Mouse (Mus musculus) heart, embryonic 11.5 days (tissue): Measurements from ENCODE around the gene Plek. TPM values are rescaled to one million over a fixed set of nuclear protein-coding genes. Genes with fewer than 3 reads are reported as not detected.
"Not testable (repeated sequence)": the region's sequence is repeated elsewhere in the genome, so short reads cannot be mapped to it uniquely, and the experiment has no call there.

Experiments used
- ATAC-seq: fragments of 200-750 bp; cut with Nextera tagmentation; replicated peaks from 2 replicates; pipeline ENCODE4 v1.8.0; 2017; ENCODE audit warnings: moderate library complexity; ENCODE audit not compliant: insufficient number of reproducible peaks, low FRiP score, low TSS enrichment
- H3K27ac ChIP-seq: fragments of 300-500 bp; sonication (generic); 2 replicates; pipeline ENCODE4 v1.5.1; 2014; ENCODE audit warnings: mild to moderate bottlenecking, low read depth, low read length
- H3K27me3 ChIP-seq: fragments of 300-500 bp; sonication (generic); 2 replicates; pipeline ENCODE4 v1.6.1; 2014; ENCODE audit warnings: mild to moderate bottlenecking, low read length, mixed read lengths; ENCODE audit not compliant: control insufficient read depth, insufficient read depth
- H3K36me3 ChIP-seq: fragments of 300-500 bp; sonication (generic); 2 replicates; pipeline ENCODE4 v1.6.1; 2014; ENCODE audit warnings: mild to moderate bottlenecking, low read length, moderate library complexity, mixed read lengths; ENCODE audit not compliant: control insufficient read depth, insufficient read depth
- H3K4me1 ChIP-seq: fragments of 300-500 bp; sonication (generic); 2 replicates; pipeline ENCODE4 v1.6.1; 2014; ENCODE audit warnings: low read length; ENCODE audit not compliant: control insufficient read depth, insufficient read depth
- H3K4me2 ChIP-seq: fragments of 300-500 bp; sonication (generic); 2 replicates; pipeline ENCODE4 v1.6.1; 2014; ENCODE audit warnings: mild to moderate bottlenecking, moderate library complexity
- H3K4me3 ChIP-seq: fragments of 300-500 bp; sonication (generic); 2 replicates; pipeline ENCODE4 v1.5.1; 2014; ENCODE audit warnings: low read depth, low read length
- H3K9ac ChIP-seq: fragments of 300-500 bp; sonication (generic); 2 replicates; pipeline ENCODE4 v1.6.1; 2014; ENCODE audit warnings: mild to moderate bottlenecking, low read depth, low read length, moderate library complexity
- H3K9me3 ChIP-seq: fragments of 300-500 bp; sonication (generic); replicated peaks from 2 replicates; pipeline ENCODE4 v1.6.1; 2016; ENCODE audit warnings: low read length; ENCODE audit not compliant: control insufficient read depth
- WGBS: fragments of 180-500 bp; shearing (Covaris S2); extraction: QIAGEN DNeasy Blood & Tissue Kit; methylation state at CpG from one replicate; pipeline ENCODE4 v1.1.7; 2014; ENCODE audit not compliant: insufficient replicate concordance; 5-methylcytosine and 5-hydroxymethylcytosine counted together
- polyA plus RNA-seq: library from polyadenylated mRNA; unstranded; fragments of >200 nt; fragmentation: Nextera tagmentation; extraction: Ambion mirVana; gene quantifications from 2 replicates; pipeline ENCODE4 v1.2.1, GENCODE M21; 2014

Gene Plek
- 8.3 and 10.5 TPM in 2 replicates for polyA plus RNA-seq

DNA sequence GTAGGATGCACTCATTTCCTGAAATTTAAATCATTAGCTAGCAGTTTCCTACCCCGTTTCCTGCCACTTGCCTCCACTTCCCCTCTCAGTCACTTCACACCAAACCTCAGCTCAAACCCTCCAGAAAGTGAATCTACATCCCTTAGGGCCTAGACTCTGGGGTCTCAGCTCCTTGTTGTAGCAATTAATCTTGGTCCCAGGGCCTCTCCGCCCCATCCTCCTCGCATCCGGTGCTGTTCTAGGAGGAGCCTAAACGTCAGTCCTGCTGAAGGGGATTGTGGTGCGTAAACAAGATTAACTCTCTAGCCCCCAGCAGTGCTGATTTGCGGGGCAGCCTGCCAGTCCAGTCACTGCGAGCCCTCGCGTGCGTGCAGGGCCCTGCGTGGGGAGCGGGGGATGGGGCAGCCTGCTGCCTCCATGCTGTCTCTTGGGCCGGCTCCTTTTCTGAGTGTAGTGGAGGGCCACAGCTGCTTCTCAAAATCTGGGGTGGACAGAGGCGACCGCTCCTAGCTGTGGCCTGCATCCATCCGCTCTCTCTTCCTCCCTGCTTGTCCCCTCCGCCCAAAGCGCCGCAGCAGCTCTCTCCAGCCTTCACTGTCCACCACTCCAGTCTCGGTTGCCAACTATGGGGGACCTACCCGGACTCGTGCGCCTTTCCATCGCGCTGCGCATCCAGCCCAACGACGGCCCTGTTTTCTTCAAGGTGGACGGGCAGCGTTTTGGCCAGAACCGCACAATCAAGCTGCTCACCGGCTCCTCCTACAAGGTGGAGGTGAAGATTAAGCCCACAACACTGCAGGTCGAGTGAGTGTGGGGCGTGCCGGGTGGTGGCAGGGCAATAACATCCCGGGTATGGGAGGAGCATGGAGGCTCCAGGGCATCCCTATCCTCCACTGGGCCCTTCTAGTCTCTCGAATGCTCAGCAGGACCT is at the start of gene Plek, which contains the start of gene Cnrip1:
Gene Plek (minus strand): TSS at position 837 of the 931 bp plus-strand sequence.
Gene Cnrip1 (plus strand): TSS at position 42 of the 931 bp plus-strand sequence.
- WGBS = 1% methylated on average over 38 of the region's 38 CpGs

DNA sequence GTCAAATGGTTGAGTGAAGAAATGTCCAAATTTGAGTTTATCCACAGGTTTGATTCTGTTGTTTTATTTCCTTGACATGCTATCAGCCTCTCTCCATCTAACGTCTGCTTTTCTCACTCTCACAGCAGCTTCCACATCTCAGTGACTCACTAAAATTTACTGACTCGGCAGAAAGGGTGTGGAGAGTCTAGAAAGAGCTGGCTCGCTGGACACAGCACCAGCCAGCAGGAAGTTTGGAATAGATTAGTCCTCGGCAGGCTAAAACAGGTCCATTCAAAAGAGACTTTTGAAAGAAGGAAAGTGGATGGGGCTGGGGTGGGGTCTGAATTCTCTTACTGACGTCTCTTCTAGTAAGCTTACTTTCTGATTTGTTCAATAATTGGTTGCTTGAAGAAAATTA is 33.9 kb upstream of the Plek start:
- Histone ChIP-seq H3K9me3 (no peaks in the 10 kb centered on the region), H3K4me3 (no peak overlapping the region), H3K4me1 (no peaks in the 10 kb centered on the region), H3K4me2 (no peak overlapping the region), H3K27ac (no peak overlapping the region), H3K27me3 (no peaks in the 10 kb centered on the region), H3K9ac (no peak overlapping the region), H3K36me3 (no peaks in the 10 kb centered on the region)
- 43% methylated on average over 5 of the region's 5 CpGs for WGBS
- peak; percentile 52; the same call in 1 of the 2 replicates for ATAC-seq

More for the DNA sequence above, at the start of gene Plek, which contains the start of gene Cnrip1:
- H3K4me2 ChIP-seq = peak within 1 kb of the TSS; percentile 88
- H3K4me1 ChIP-seq = peaks cover 4% of the 10 kb centered on the region; the same call in 1 of the 2 replicates
- no peaks in the 10 kb centered on the region for H3K27me3 ChIP-seq
- no peaks in the 10 kb centered on the region for H3K9me3 ChIP-seq
- H3K36me3 ChIP-seq = no peaks in the 10 kb centered on the region
- H3K27ac ChIP-seq = peak within 1 kb of the TSS; percentile 29; the same call in 1 of the 2 replicates
- H3K9ac ChIP-seq = peak within 1 kb of the TSS; percentile 73
- ATAC-seq = peak; percentile 80
- H3K4me3 ChIP-seq = peak within 1 kb of the TSS; percentile 59

DNA sequence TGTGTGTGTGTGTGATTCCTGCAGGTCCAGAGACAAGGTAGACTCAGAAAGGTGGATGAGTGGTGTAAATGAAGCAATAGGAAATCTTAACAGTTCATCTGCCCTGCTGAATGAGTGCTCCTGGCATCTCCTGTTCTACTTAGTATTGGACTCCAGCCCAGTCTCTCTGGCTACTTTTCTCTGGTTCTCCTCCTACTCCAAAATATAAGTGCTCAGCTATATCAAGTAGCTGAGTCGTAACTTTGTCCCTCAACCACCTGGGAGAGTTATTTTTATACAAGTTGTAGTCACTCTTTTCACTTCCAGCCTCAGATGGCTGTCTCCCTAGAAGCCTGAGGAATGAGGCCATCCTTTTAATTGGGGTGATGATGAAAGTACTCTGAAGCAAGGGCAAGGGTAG is 31.7 kb upstream of the Plek start:
- Histone ChIP-seq H3K4me1 (no peaks in the 10 kb centered on the region), H3K9ac (no peak overlapping the region), H3K4me2 (no peak overlapping the region), H3K9me3 (no peaks in the 10 kb centered on the region), H3K27me3 (no peaks in the 10 kb centered on the region), H3K4me3 (no peak overlapping the region), H3K36me3 (no peaks in the 10 kb centered on the region), H3K27ac (no peak overlapping the region)
- 35% methylated on average over 1 of the region's 1 CpGs for WGBS
- no peak for ATAC-seq

DNA sequence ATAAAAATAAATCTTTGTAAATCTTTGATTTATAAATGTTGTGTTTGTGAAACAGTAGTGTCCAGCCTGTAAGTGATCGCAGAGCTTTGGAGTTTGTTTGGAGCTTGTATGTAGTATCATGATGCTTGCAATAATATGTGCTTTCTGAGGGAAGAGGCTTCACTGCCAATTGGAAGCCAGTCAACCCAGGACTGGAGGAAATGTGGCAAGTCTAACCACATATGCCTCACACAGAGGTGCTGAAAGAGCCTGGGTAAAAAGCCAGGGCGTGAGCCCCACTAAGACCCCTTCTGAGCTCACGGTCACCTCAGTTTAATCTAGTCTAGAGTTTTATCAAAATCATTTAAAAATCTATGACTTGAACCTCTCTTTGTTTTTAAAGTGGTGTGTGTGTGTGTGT is 31.3 kb upstream of the Plek start:
- Histone ChIP-seq H3K4me2 (no peak overlapping the region), H3K4me1 (no peaks in the 10 kb centered on the region), H3K36me3 (no peaks in the 10 kb centered on the region), H3K27me3 (no peaks in the 10 kb centered on the region), H3K9ac (no peak overlapping the region), H3K27ac (no peak overlapping the region), H3K9me3 (no peaks in the 10 kb centered on the region), H3K4me3 (no peak overlapping the region)
- no peak for ATAC-seq
- WGBS = 87% methylated on average over 3 of the region's 3 CpGs

DNA sequence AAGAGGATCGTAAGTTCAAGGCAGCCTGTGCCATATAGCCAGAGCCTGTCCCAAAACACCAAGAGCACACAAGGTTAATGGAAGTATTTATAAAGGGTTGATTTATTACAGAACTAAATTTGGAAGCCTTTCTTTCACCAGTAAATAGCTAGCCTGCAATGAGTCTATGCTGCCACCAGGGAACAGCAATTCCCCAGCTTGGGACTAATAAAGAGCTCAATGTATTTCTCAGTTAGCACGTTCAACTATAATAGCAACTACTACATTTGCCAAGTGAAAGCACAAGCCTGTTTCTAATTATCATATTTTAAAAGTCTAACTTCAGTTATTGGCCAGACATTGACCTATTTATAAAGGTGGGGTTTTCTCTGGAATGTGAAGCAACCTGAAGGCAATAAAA is 30.8 kb upstream of the Plek start:
- Histone ChIP-seq H3K4me3 (no peak overlapping the region), H3K27ac (no peak overlapping the region), H3K9ac (no peak overlapping the region), H3K4me1 (no peaks in the 10 kb centered on the region), H3K9me3 (no peaks in the 10 kb centered on the region), H3K36me3 (no peaks in the 10 kb centered on the region), H3K4me2 (no peak overlapping the region), H3K27me3 (no peaks in the 10 kb centered on the region)
- no peak for ATAC-seq
- 66% methylated on average over 2 of the region's 2 CpGs for WGBS

DNA sequence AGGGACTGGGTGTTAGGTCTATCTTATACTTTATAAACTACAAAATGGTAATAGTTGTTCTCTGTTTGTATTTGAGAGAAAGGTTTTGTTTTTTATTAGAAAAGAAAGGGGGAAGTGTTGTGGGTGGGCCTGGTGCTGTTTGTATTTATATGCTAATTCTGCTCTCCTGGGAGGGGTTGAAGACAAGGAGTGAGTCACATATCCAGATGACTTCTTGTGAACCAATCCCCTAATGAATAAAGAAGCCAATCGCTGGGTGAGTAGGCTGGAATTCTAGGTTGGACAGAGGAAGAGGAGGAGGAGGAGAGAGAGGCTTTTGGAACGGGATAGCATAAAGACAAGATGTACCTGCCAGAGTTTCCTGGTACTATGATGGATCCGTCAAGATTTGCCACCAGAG is 29.9 kb upstream of the Plek start:
- Histone ChIP-seq H3K36me3 (no peaks in the 10 kb centered on the region), H3K27ac (no peak overlapping the region), H3K4me2 (no peak overlapping the region), H3K4me1 (no peaks in the 10 kb centered on the region), H3K4me3 (no peak overlapping the region), H3K27me3 (no peaks in the 10 kb centered on the region), H3K9ac (no peak overlapping the region), H3K9me3 (no peaks in the 10 kb centered on the region)
- no peak for ATAC-seq
- 53% methylated on average over 3 of the region's 3 CpGs for WGBS

DNA sequence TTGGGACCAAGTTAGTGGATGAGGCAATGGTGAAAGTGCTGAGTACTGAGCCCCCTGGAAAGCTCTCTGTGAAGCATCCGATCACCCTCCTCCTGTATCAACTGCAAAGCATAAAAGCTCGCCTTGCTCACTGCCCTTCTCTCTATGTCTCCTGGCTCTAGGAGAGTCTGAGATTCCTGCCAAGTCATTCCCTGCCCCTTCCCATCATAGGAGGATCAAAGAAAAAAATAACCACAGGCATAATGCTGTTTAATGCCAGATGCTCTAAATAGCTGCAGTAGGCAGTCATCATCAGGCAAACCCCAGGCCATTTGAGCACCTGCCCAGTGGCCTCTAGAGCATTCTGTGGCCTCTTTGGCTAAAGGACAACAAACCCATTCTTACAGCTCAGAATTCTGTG is 23.5 kb upstream of the Plek start:
- H3K4me3 ChIP-seq = no peak overlapping the region
- H3K27me3 ChIP-seq = no peaks in the 10 kb centered on the region
- no peak overlapping the region for H3K9ac ChIP-seq
- H3K4me2 ChIP-seq = no peak overlapping the region
- H3K27ac ChIP-seq = no peak overlapping the region
- no peaks in the 10 kb centered on the region for H3K36me3 ChIP-seq
- 82% methylated on average over 2 of the region's 2 CpGs for WGBS
- no peaks in the 10 kb centered on the region for H3K9me3 ChIP-seq
- no peak for ATAC-seq
- no peaks in the 10 kb centered on the region for H3K4me1 ChIP-seq

DNA sequence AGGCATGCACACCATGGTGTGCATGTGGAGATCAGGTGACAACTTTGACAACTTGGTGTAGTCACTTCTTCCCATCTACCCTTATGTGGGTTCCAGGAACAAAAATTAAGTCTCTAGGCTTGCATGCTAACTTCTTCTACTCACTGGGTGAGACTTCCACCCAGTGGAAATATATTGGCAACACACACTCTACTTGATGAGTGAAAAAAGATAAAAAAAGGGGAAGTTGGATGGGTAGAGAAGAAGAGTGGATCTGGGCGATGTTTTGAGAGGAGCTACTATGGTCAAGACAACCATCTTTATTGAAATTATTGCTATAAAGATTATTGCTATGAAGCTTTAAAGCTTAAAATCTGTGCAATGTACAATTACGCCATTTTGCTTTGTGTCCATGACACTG is 17.2 kb upstream of the Plek start:
- H3K4me2 ChIP-seq, H3K9ac ChIP-seq, H3K27ac ChIP-seq, H3K9me3 ChIP-seq, H3K27me3 ChIP-seq, ATAC-seq, H3K4me3 ChIP-seq, H3K36me3 ChIP-seq, H3K4me1 ChIP-seq: not testable (repeated sequence)
- 83% methylated on average over 2 of the region's 2 CpGs for WGBS
